Mouse (Mus musculus) CH12.LX (cell line): ENCODE data around the gene Fbxl17. TPM values are rescaled to one million over a fixed set of nuclear protein-coding genes. Genes with fewer than 3 reads are reported as not detected.

Experiments
- DNase-seq: peaks from one replicate; pipeline ENCODE4 v3.0.0-alpha.2; 2013; ENCODE audit errors: extremely low read depth
- H3K27ac ChIP-seq: 2 replicates; pipeline ENCODE4 v1.5.1; 2012; ENCODE audit warnings: low read depth, mild to moderate bottlenecking, control low read depth, moderate library complexity; ENCODE audit not compliant: insufficient read depth
- H3K27me3 ChIP-seq: replicated peaks from 2 replicates; pipeline ENCODE3; 2012; ENCODE audit warnings: inconsistent platforms
- H3K36me3 ChIP-seq, 2 experiments: replicated peaks in 1 of 2; 2 replicates each; pipeline versions ENCODE3 to v1.6.1; 2012; ENCODE audit warnings: inconsistent platforms in 1 of 2, low read length in 1 of 2, mild to moderate bottlenecking in 1 of 2, mixed read lengths in 1 of 2, moderate library complexity in 1 of 2; ENCODE audit not compliant: control insufficient read depth in 1 of 2, insufficient read depth in 1 of 2
- H3K4me1 ChIP-seq, 2 experiments: 2 replicates each; pipeline ENCODE4 v1.6.1; 2012; ENCODE audit warnings: inconsistent platforms in 1 of 2, moderate library complexity in 1 of 2; ENCODE audit not compliant: insufficient read depth in 2 of 2, control insufficient read depth in 1 of 2
- H3K4me2 ChIP-seq: 2 replicates; pipeline ENCODE4 v1.6.1; 2012; ENCODE audit warnings: low read depth, mild to moderate bottlenecking, control low read depth; ENCODE audit not compliant: poor library complexity, insufficient read depth, severe bottlenecking
- H3K4me3 ChIP-seq, 3 experiments: fragments of 150-350 bp in 1 of 3; sonication (generic) in 1 of 3; replicated peaks in 1 of 3; 2 replicates each; pipeline versions ENCODE3 to v1.5.1; 2011 to 2012; ENCODE audit warnings: low read depth in 2 of 3, low read length in 2 of 3, mild to moderate bottlenecking in 2 of 3, moderate library complexity in 2 of 3, control low read depth in 1 of 3, improper control_type of control experiment in 1 of 3, inconsistent platforms in 1 of 3, mixed read lengths in 1 of 3; ENCODE audit not compliant: poor library complexity in 1 of 3
- H3K79me2 ChIP-seq: replicated peaks from 2 replicates; pipeline ENCODE4 v1.6.1; 2012; ENCODE audit warnings: mild to moderate bottlenecking, moderate library complexity; ENCODE audit not compliant: control insufficient read depth, poor library complexity, insufficient read depth, severe bottlenecking; ENCODE audit errors: extremely low read depth
- H3K9ac ChIP-seq: 2 replicates; pipeline ENCODE4 v1.6.1; 2012; ENCODE audit warnings: low read depth, mild to moderate bottlenecking, control low read depth, moderate library complexity; ENCODE audit not compliant: insufficient read depth
- H3K9me3 ChIP-seq: replicated peaks from 2 replicates; pipeline ENCODE3; 2012; ENCODE audit warnings: low read length, inconsistent platforms, mixed read lengths
- BHLHE40 ChIP-seq: IDR thresholded peaks from 2 replicates; pipeline ENCODE4 v1.6.1; 2011; ENCODE audit warnings: mild to moderate bottlenecking, low read depth, low read length, improper control_type of control experiment
- CHD1 ChIP-seq: IDR thresholded peaks from 2 replicates; pipeline ENCODE4 v1.6.1; 2012; ENCODE audit warnings: low read depth, low read length, improper control_type of control experiment, inconsistent platforms
- CTCF ChIP-seq, 2 experiments: IDR thresholded peaks in 1 of 2; conservative IDR thresholded peaks in 1 of 2; 2 replicates each; pipeline ENCODE4 v1.5.1; 2011 to 2012; ENCODE audit warnings: low read depth in 2 of 2, low read length in 2 of 2, improper control_type of control experiment in 1 of 2, inconsistent platforms in 1 of 2, mild to moderate bottlenecking in 1 of 2, moderate library complexity in 1 of 2
- E2F4 ChIP-seq: IDR thresholded peaks from 2 replicates; pipeline ENCODE4 v1.6.1; 2011; ENCODE audit warnings: low read depth, low read length, improper control_type of control experiment; ENCODE audit not compliant: insufficient replicate concordance
- ELF1 ChIP-seq: IDR thresholded peaks from 2 replicates; pipeline ENCODE4 v1.6.1; 2014; ENCODE audit warnings: low read depth, mild to moderate bottlenecking, inconsistent platforms, low read length, improper control_type of control experiment
- EP300 ChIP-seq: IDR thresholded peaks from 2 replicates; pipeline ENCODE4 v1.6.1; 2011; ENCODE audit warnings: low read length, improper control_type of control experiment
- GABPA ChIP-seq: IDR thresholded peaks from 2 replicates; pipeline ENCODE4 v1.6.1; 2012; ENCODE audit warnings: low read depth, low read length, improper control_type of control experiment, inconsistent platforms; ENCODE audit not compliant: insufficient replicate concordance
- IRF4 ChIP-seq: IDR thresholded peaks from 2 replicates; pipeline ENCODE4 v1.6.1; 2014; ENCODE audit warnings: low read depth, mild to moderate bottlenecking, inconsistent platforms, low read length, improper control_type of control experiment
- JUN ChIP-seq: IDR thresholded peaks from 2 replicates; pipeline ENCODE4 v1.6.1; 2011; ENCODE audit warnings: low read depth, mild to moderate bottlenecking, low read length, improper control_type of control experiment, moderate library complexity; ENCODE audit not compliant: insufficient read depth
- JUND ChIP-seq: conservative IDR thresholded peaks from 2 replicates; pipeline ENCODE4 v1.6.1; 2011; ENCODE audit warnings: low read depth, low read length, improper control_type of control experiment
- KAT2A ChIP-seq: IDR thresholded peaks from 2 replicates; pipeline ENCODE4 v1.6.1; 2012; ENCODE audit warnings: low read length, improper control_type of control experiment, inconsistent platforms; ENCODE audit not compliant: insufficient replicate concordance
- MEF2A ChIP-seq: IDR thresholded peaks from 2 replicates; pipeline ENCODE4 v1.6.1; 2014; ENCODE audit warnings: low read depth, mild to moderate bottlenecking, inconsistent platforms, low read length, improper control_type of control experiment, borderline replicate concordance
- MXI1 ChIP-seq: IDR thresholded peaks from 2 replicates; pipeline ENCODE4 v1.6.1; 2011; ENCODE audit warnings: mild to moderate bottlenecking, low read depth, low read length, improper control_type of control experiment
- NRF1 ChIP-seq: IDR thresholded peaks from 2 replicates; pipeline ENCODE4 v1.6.1; 2014; ENCODE audit warnings: low read depth, mild to moderate bottlenecking, inconsistent platforms, low read length, improper control_type of control experiment, moderate library complexity
- POLR2AphosphoS2 ChIP-seq: IDR thresholded peaks from 2 replicates; pipeline ENCODE4 v1.6.1; 2011; ENCODE audit warnings: low read depth, low read length, improper control_type of control experiment
- RAD21 ChIP-seq: IDR thresholded peaks from 2 replicates; pipeline ENCODE4 v1.6.1; 2011; ENCODE audit warnings: low read depth, mild to moderate bottlenecking, low read length, improper control_type of control experiment, moderate library complexity
- SMC3 ChIP-seq: IDR thresholded peaks from 2 replicates; pipeline ENCODE4 v1.6.1; 2011; ENCODE audit warnings: low read depth, low read length, improper control_type of control experiment
- USF1 ChIP-seq: IDR thresholded peaks from 2 replicates; pipeline ENCODE4 v1.6.1; 2014; ENCODE audit warnings: low read depth, mild to moderate bottlenecking, inconsistent platforms, low read length, improper control_type of control experiment
- ZNF384 ChIP-seq: IDR thresholded peaks from 2 replicates; pipeline ENCODE4 v1.6.1; 2012; ENCODE audit warnings: low read depth, low read length, improper control_type of control experiment, inconsistent platforms
- dilution Hi-C: fragments of 300-500 bp; cut with MboI; formaldehyde crosslinking; loops from 2 replicates; pipeline ENCODE4 v1.14.3; 2020; ENCODE audit warnings: low sequenced_read_pairs; ENCODE audit not compliant: extremely low pct_unique_long_range_greater_than_20kb, extremely low pct_ligation_motif_present
- in situ Hi-C: fragments of 300-500 bp; cut with MboI; formaldehyde crosslinking; loops from 3 replicates; pipeline ENCODE4 v1.14.3; 2019; ENCODE audit warnings: low sequenced_read_pairs, low pct_ligation_motif_present, low pct_unique_long_range_greater_than_20kb, mixed read lengths
- polyA plus RNA-seq: library from polyadenylated mRNA; unstranded; fragments of >175 nt; gene quantifications from 2 replicates; pipeline ENCODE4 v1.2.1, GENCODE M21; 2012; ENCODE audit warnings: low read depth; ENCODE audit not compliant: insufficient read length
- total RNA-seq, 2 experiments: library from RNA; depleted of rRNA; stranded (reverse); fragments of 300-350 nt in 1 of 2; fragments of >200 nt in 1 of 2; gene quantifications; 2 replicates each; pipeline ENCODE4 v1.2.3; 2012 to 2014

Fbxl17 gene
- total and polyA plus RNA-seq, 3 experiments = 4.0 to 6.9 (median 4.3) TPM

- TF ChIP-seq GABPA = no peak
- no peak for TF ChIP-seq EP300
- TF ChIP-seq MEF2A = no peak
- no peak for TF ChIP-seq JUN
- TF ChIP-seq USF1 = no peak
- TF ChIP-seq POLR2AphosphoS2 = no peak
- TF ChIP-seq JUND = no peak
- TF ChIP-seq RAD21 = no peak
- TF ChIP-seq CHD1 = no peak
- TF ChIP-seq MXI1 = no peak
- TF ChIP-seq ELF1 = no peak
- TF ChIP-seq NRF1 = no peak
- no peak for TF ChIP-seq E2F4
- TF ChIP-seq KAT2A = no peak
- TF ChIP-seq ZNF384 = no peak
- H3K27me3 ChIP-seq = no peaks in the 10 kb centered on the region
- no peak overlapping the region for H3K4me3 ChIP-seq
- H3K79me2 ChIP-seq = no peaks in the 10 kb centered on the region
- in situ Hi-C loops (no loop called here), dilution Hi-C loops (no loop called here)
- H3K9ac ChIP-seq = no peak overlapping the region
- peaks cover 0 to 12% of the 10 kb centered on the region in 2 experiments for H3K36me3 ChIP-seq
- no peaks in the 10 kb centered on the region for H3K4me1 ChIP-seq
- no peak for DNase-seq
- no peaks in the 10 kb centered on the region for H3K9me3 ChIP-seq
- H3K4me2 ChIP-seq = no peak overlapping the region
- H3K27ac ChIP-seq = no peak overlapping the region
These were observed 439.0 kb downstream of the Fbxl17 start for GRCm38 (mm10) chr17:63060814-63061213.

- H3K4me2 ChIP-seq = no peak overlapping the region
- no peak overlapping the region for H3K9ac ChIP-seq
- DNase-seq = no peak
- H3K9me3 ChIP-seq = no peaks in the 10 kb centered on the region
- no peak overlapping the region for H3K4me3 ChIP-seq
- TF ChIP-seq IRF4 (no peak), CTCF (conservative IDR thresholded peaks at IDR 0.05 in 1 of 2, IDR thresholded peaks at IDR 0.05 in 1 of 2; ENCODE audit: low read depth in 2 of 2, low read length in 2 of 2) (no peak), BHLHE40 (no peak), SMC3 (no peak), JUN (no peak), USF1 (no peak)
- H3K4me1 ChIP-seq = no peaks in the 10 kb centered on the region
- H3K79me2 ChIP-seq = no peaks in the 10 kb centered on the region
- dilution Hi-C loops (no loop called here), in situ Hi-C loops (no loop called here)
- H3K27ac ChIP-seq = no peak overlapping the region
- H3K27me3 ChIP-seq = no peaks in the 10 kb centered on the region
- peaks cover 0 to 10% of the 10 kb centered on the region in 2 experiments for H3K36me3 ChIP-seq
These were observed 442.0 kb downstream of the Fbxl17 start for GRCm38 (mm10) chr17:63057740-63058388.
